Mouse (Mus musculus): ENCODE data around the gene Wnt10b.

Wnt10b gene

DNA sequence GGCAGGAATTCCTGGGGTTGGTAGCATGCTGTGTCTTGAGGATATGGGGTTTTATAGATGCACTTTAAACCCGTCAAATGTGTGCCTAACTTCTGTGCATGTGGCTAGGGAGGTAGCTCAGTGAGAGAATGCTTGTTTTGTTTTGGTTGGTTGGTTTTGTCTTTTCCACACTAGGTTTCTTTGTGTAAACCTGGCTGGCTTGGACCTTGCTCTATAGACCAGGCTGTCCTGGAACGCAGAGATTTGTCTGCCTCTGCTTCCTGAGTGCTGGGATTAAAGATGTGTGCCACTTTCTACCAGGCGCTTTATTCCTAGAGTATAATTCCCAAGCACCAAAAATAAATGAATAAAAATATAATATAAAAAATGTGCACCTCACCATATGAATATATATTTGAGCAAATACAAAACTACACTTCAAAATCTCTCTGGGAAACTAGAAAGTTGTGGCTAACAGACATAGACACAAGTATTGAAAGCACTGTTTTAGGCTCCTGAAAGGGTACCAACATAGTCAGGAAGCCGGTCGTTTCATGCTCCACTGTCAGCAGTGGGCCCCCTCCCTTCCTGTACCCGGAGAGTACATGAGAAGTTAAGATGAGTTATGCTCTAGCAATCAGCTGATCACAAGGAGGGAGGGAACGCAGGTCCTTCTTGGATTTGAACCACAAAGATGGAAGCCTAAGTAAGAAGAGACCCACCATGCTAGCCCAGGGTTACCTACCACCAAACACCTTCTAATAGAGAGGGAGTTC is 48.0 kb downstream of the Wnt10b start:
- no peak for DNase-seq (ENCODE audit: low spot score in 2 of 2)

GRCm38 (mm10) chr15:98728366-98728765 is 49.6 kb downstream of the Wnt10b start:
- DNase-seq (ENCODE audit: low spot score in 2 of 2) = no peak

DNA sequence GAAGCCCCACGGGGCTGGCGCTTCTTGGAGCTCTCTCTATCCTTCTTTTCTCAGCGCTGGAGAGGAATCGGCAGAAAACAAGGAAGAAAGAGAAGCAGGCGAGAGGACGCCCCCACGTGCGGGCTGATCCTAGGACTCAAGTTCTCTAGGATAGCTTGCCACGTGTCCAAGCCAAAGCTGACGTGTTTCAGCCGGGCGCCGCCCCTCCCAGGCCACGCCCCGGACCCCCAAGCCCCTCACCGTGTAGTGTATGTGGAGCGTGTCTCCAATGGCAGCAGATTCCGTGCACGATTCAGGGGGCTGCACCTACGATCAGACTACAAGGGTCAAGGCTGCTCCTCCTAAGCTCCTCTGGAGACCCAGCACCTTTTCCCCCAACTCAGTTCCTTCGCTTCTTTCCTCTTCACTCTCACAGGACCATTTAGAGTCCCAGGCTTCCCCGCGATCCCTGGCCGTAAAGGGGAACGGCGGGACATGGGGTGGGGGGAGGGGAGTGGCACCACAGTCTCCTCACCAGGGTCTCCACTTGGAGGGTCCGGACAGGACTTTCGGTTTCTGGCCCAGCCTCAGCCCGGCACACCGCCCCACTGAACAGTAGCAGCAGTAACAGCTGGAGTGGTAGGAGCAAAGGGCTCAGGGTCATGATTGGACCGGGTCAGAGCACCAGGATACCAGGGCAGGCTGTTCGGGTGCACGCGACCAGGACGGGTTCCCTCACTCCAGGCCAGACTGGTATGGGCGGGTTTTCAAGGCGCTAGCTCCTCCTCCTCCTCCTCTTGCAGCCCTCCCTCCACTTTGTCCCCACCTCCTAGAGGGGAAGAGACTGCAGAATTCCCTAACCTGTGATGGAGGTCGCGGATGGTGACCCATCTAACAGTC is 50.3 kb downstream of the Wnt10b start, which contains the start of gene Fkbp11:
Gene Fkbp11 (minus strand): TSS at position 756 of the 879 bp plus-strand sequence.
- peak in 1 of 2 experiments; percentile 46 for DNase-seq (ENCODE audit: low spot score in 2 of 2)

- DNase-seq (ENCODE audit: low spot score in 2 of 2) = no peak
These were observed 51.2 kb downstream of the Wnt10b start for GRCm38 (mm10) chr15:98726746-98727145.

DNA sequence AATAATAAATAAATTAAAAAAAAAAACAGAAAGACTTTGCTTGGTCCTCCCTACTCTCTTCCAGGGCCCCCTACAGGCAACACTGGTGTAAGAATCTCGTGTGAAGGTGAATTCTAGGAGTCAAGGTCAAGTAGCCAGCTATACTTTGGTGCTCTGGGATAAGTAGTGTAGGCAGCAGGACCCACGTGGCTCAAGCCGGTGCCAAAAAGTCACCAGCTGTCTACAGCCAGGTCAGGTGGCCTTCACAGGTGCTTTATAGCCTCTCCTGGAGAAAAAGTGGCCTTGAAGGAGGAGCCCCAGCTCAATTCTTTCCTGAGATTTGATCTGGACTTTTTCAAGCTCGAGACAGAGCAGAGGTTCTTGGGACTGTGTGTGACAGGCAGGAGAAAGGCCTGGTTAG is 51.9 kb downstream of the Wnt10b start:
- DNase-seq (ENCODE audit: low spot score in 2 of 2) = no peak

- DNase-seq (ENCODE audit: low spot score in 2 of 2) = no peak
These were observed 53.5 kb downstream of the Wnt10b start for GRCm38 (mm10) chr15:98724441-98724840.

GRCm38 (mm10) chr15:98722854-98723253 is 55.1 kb downstream of the Wnt10b start:
- DNase-seq (ENCODE audit: low spot score in 2 of 2) = no peak

- no peak for DNase-seq (ENCODE audit: low spot score in 2 of 2)
These were observed 55.8 kb downstream of the Wnt10b start for GRCm38 (mm10) chr15:98722191-98722590.

Measured in urinary bladder, postnatal 4 days (tissue).